ENCODE assay signal across 9 mouse cellular contexts in the genomic region with DNA sequence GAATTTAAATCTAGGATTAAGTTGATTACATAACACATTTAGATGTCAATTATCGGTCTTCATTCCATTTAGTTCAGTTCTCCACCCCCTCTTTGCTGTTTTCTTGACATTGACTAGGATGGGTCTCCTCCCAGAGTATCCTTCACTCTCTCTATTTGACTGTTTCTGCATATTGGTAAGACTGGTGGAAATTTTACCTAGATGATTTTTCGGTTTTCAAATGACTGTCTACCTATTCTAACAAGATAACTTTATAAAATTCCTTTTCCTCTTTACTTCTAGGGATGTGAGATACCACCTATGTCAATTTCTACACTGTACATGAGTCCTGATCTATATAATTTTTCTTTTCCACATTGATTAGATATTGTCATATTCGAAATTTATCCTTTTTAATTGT.
DNase-seq lines count a peak whose midpoint lies in the region; ATAC-seq and TF ChIP-seq lines count a peak whose summit lies in the region.
"Had no signal": no experiment of that assay in that cellular context is flagged by ENCODE, and none has a peak within 500 bp of the region (broad histone marks: within the 10 kb centered on the region; RNA-seq: fewer than 3 reads in every experiment).

No protein-coding gene starts in this region.

- H3K4me3 ChIP-seq in hindbrain, embryonic 14.5 days (replicated peaks; ENCODE audit: low read length), result no peak overlapping the region
- no peak overlapping the region for H3K4me3 ChIP-seq in hindbrain, embryonic 12.5 days
- H3K4me3 ChIP-seq in layer of hippocampus, adult 2 months, result no peak overlapping the region; the same call in 1 of the 2 replicates
- H3K4me3 ChIP-seq in CH12.LX (replicated peaks in 1 of 3; ENCODE audit: low read depth in 2 of 3, low read length in 2 of 3, poor library complexity in 1 of 3) (no peak overlapping the region), myocyte (peak overlapping the region; percentile 81)

- no peak overlapping the region for H3K9ac ChIP-seq in hindbrain, embryonic 14.5 days
- no peak overlapping the region for H3K9ac ChIP-seq in hindbrain, embryonic 12.5 days
- no peak overlapping the region for H3K9ac ChIP-seq in CH12.LX (ENCODE audit: insufficient read depth, low read depth)

- no peak for DNase-seq in hindbrain, embryonic 14.5 days (ENCODE audit: low spot score)
- DNase-seq in layer of hippocampus, adult 2 months (ENCODE audit: low spot score in 2 of 2), result no peak
- DNase-seq in layer of hippocampus, adult 8-10 months (ENCODE audit: low spot score in 2 of 2), result no peak
- DNase-seq in CH12.LX (ENCODE audit: extremely low read depth), result no peak

- no peaks in the 10 kb centered on the region for H3K36me3 ChIP-seq in hindbrain, embryonic 14.5 days (replicated peaks; ENCODE audit: control insufficient read depth, insufficient read depth)
- no peaks in the 10 kb centered on the region for H3K36me3 ChIP-seq in hindbrain, embryonic 12.5 days
- peaks cover 0 to 3% of the 10 kb centered on the region in 2 experiments for H3K36me3 ChIP-seq in CH12.LX (replicated peaks in 1 of 2; ENCODE audit: control insufficient read depth in 1 of 2, insufficient read depth in 1 of 2, low read length in 1 of 2)
- H3K36me3 ChIP-seq in myocyte (ENCODE audit: control insufficient read depth, insufficient read depth), result no peaks in the 10 kb centered on the region
- H3K36me3 ChIP-seq: embryonic facial prominence, embryonic 10.5 days; embryonic facial prominence, embryonic 13.5 days had no signal

- no peaks in the 10 kb centered on the region; the same call in 1 of the 2 replicates for H3K79me2 ChIP-seq in CH12.LX (replicated peaks; ENCODE audit: control insufficient read depth, extremely low read depth, insufficient read depth, poor library complexity, severe bottlenecking)
- peaks cover 11% of the 10 kb centered on the region for H3K79me2 ChIP-seq in myocyte (ENCODE audit: control insufficient read depth, insufficient read depth)

- peak; percentile 81 for TF ChIP-seq EP300 in CH12.LX (IDR thresholded peaks at IDR 0.05; ENCODE audit: low read length)

- in situ Hi-C loops in CH12.LX (cut with MboI; ENCODE audit: low pct_ligation_motif_present, low pct_unique_long_range_greater_than_20kb, low sequenced_read_pairs), result loop anchor here (5.0 to 25.0 kb wide), 5 partner anchors 201 to 696 kb away; no protein-coding TSS in a partner anchor

- TF ChIP-seq POLR2A in CH12.LX (IDR thresholded peaks at IDR 0.05; ENCODE audit: low read depth, low read length) (no peak), myocyte (IDR thresholded peaks at IDR 0.05; ENCODE audit: insufficient read length, low read depth) (no peak)

- H3K9me3 ChIP-seq in hindbrain, embryonic 14.5 days (ENCODE audit: control insufficient read depth, low read length), result no peaks in the 10 kb centered on the region
- H3K9me3 ChIP-seq in hindbrain, embryonic 12.5 days (replicated peaks), result no peaks in the 10 kb centered on the region
- no peaks in the 10 kb centered on the region for H3K9me3 ChIP-seq in CH12.LX (replicated peaks; ENCODE audit: low read length)
- H3K9me3 ChIP-seq: embryonic facial prominence, embryonic 10.5 days; embryonic facial prominence, embryonic 13.5 days; forebrain, embryonic 13.5 days had no signal

- TF ChIP-seq RAD21 in CH12.LX (IDR thresholded peaks at IDR 0.05; ENCODE audit: low read depth, low read length), result no peak

- dilution Hi-C loops in CH12.LX (cut with MboI; ENCODE audit: extremely low pct_ligation_motif_present, extremely low pct_unique_long_range_greater_than_20kb, low sequenced_read_pairs), result no loop called here

- 93% methylated on average over 3 of the region's 3 CpGs for WGBS in hindbrain, embryonic 14.5 days
- WGBS in hindbrain, embryonic 12.5 days, result 96% methylated on average over 3 of the region's 3 CpGs

- ATAC-seq in hindbrain, embryonic 14.5 days (ENCODE audit: low FRiP score), result no peak
- ATAC-seq in hindbrain, embryonic 12.5 days (ENCODE audit: low FRiP score), result no peak

- peak overlapping the region; percentile 97; the same call in 1 of the 2 replicates for H3K4me2 ChIP-seq in hindbrain, embryonic 14.5 days (replicated peaks)
- no peak overlapping the region for H3K4me2 ChIP-seq in hindbrain, embryonic 12.5 days (replicated peaks)
- H3K4me2 ChIP-seq in CH12.LX (ENCODE audit: insufficient read depth, low read depth, poor library complexity, severe bottlenecking), result no peak overlapping the region
- H3K4me2 ChIP-seq in myocyte (ENCODE audit: low read depth), result no peak overlapping the region

- TF ChIP-seq CTCF in layer of hippocampus, adult 2 months (conservative IDR thresholded peaks at IDR 0.05), result no peak
- TF ChIP-seq CTCF in CH12.LX (conservative IDR thresholded peaks at IDR 0.05 in 1 of 2, IDR thresholded peaks at IDR 0.05 in 1 of 2; ENCODE audit: low read depth in 2 of 2, low read length in 2 of 2), result no peak

- peaks cover 12% of the 10 kb centered on the region; the same call in 1 of the 2 replicates for H3K27me3 ChIP-seq in hindbrain, embryonic 14.5 days (ENCODE audit: control insufficient read depth, insufficient read depth, low read length)
- peaks cover 12% of the 10 kb centered on the region for H3K27me3 ChIP-seq in hindbrain, embryonic 12.5 days
- H3K27me3 ChIP-seq in CH12.LX (replicated peaks) (no peaks in the 10 kb centered on the region), myocyte (ENCODE audit: control insufficient read depth, insufficient read depth, insufficient read length) (no peaks in the 10 kb centered on the region)
- H3K27me3 ChIP-seq: embryonic facial prominence, embryonic 13.5 days had no signal

- no peak overlapping the region for H3ac ChIP-seq in myocyte (ENCODE audit: control insufficient read depth, insufficient read length)

- no peak overlapping the region for H3K27ac ChIP-seq in hindbrain, embryonic 14.5 days
- no peak overlapping the region for H3K27ac ChIP-seq in hindbrain, embryonic 12.5 days
- H3K27ac ChIP-seq in layer of hippocampus, adult 2 months, result peak overlapping the region; percentile 86; the same call in 1 of the 2 replicates
- H3K27ac ChIP-seq in CH12.LX (ENCODE audit: insufficient read depth, low read depth), result no peak overlapping the region
- H3K27ac ChIP-seq: embryonic facial prominence, embryonic 13.5 days; forebrain, embryonic 13.5 days had no signal

- H3K4me1 ChIP-seq in hindbrain, embryonic 14.5 days (replicated peaks; ENCODE audit: control insufficient read depth, insufficient read depth, low read length), result 0 out of 2 replicates have a peak, but pooled peaks cover 4% of the 10 kb centered on the region
- peaks cover 7% of the 10 kb centered on the region for H3K4me1 ChIP-seq in hindbrain, embryonic 12.5 days
- peaks cover 8 to 40% of the 10 kb centered on the region in 2 experiments for H3K4me1 ChIP-seq in CH12.LX (ENCODE audit: control insufficient read depth in 1 of 2, insufficient read depth in 2 of 2)

TF ChIP-seq in CH12.LX, 34 proteins besides CTCF, POLR2A, EP300 and RAD21:
- TF ChIP-seq ETS1 (conservative IDR thresholded peaks at IDR 0.05; ENCODE audit: low read depth, low read length) (peak; percentile 12; the same call in 1 of the 2 replicates), JUN (IDR thresholded peaks at IDR 0.05; ENCODE audit: insufficient read depth, low read depth, low read length) (peak; percentile 74), CHD1 (IDR thresholded peaks at IDR 0.05; ENCODE audit: low read depth, low read length) (0 out of 2 replicates have a peak, but pooled peaks have one; percentile 52), POLR2AphosphoS2 (IDR thresholded peaks at IDR 0.05; ENCODE audit: low read depth, low read length) (no peak), IRF4 (IDR thresholded peaks at IDR 0.05; ENCODE audit: low read depth, low read length) (peak; percentile 88), MYC (IDR thresholded peaks at IDR 0.05; ENCODE audit: low read depth, low read length) (peak; percentile 37; the same call in 1 of the 2 replicates), RCOR1 (conservative IDR thresholded peaks at IDR 0.05; ENCODE audit: low read depth, low read length) (0 out of 2 replicates have a peak, but pooled peaks have one; percentile 44), MXI1 (IDR thresholded peaks at IDR 0.05; ENCODE audit: low read depth, low read length) (peak; percentile 58; the same call in 1 of the 2 replicates), JUND (conservative IDR thresholded peaks at IDR 0.05; ENCODE audit: low read depth, low read length) (peak; percentile 84), SIN3A (IDR thresholded peaks at IDR 0.05; ENCODE audit: low read length) (0 out of 2 replicates have a peak, but pooled peaks have one; percentile 35), UBTF (IDR thresholded peaks at IDR 0.05; ENCODE audit: low read depth, low read length) (no peak)

TF ChIP-seq in myocyte, 11 proteins besides CTCF, POLR2A, EP300 and RAD21:
- TF ChIP-seq E2F4 (IDR thresholded peaks at IDR 0.05; ENCODE audit: insufficient read depth) (no peak), CEBPB (IDR thresholded peaks at IDR 0.05; ENCODE audit: insufficient read depth, poor library complexity, severe bottlenecking) (no peak), TCF3 (IDR thresholded peaks at IDR 0.05; ENCODE audit: insufficient read length, low read depth) (no peak), SRF (IDR thresholded peaks at IDR 0.05; ENCODE audit: control insufficient read depth, insufficient read length, low read depth) (no peak), USF1 (IDR thresholded peaks at IDR 0.05; ENCODE audit: low read depth) (no peak), REST (IDR thresholded peaks at IDR 0.05; ENCODE audit: insufficient read depth, insufficient read length) (no peak), MYOD1 (IDR thresholded peaks at IDR 0.05; ENCODE audit: control insufficient read depth in 1 of 3, insufficient read length in 2 of 3, low read depth in 2 of 3) (no peak), TCF12 (IDR thresholded peaks at IDR 0.05; ENCODE audit: insufficient read depth, poor library complexity, severe bottlenecking) (no peak), MAX (IDR thresholded peaks at IDR 0.05; ENCODE audit: low read depth) (no peak), POLR2AphosphoS2 (IDR thresholded peaks at IDR 0.05; ENCODE audit: insufficient read length, low read depth) (no peak), MYOG (IDR thresholded peaks at IDR 0.05; ENCODE audit: control insufficient read depth in 1 of 3, insufficient read depth in 1 of 3, insufficient read length in 2 of 3, low read depth in 2 of 3) (no peak)
